Mouse (Mus musculus) left cerebral cortex, postnatal 36 days (tissue): ENCODE measurements at regions not wholly inside any gene's neighbourhood (a gene's known extent, or its start where the extent isn't known, plus 50 kb on each side); places are given as distances from the start of the nearest gene placed in this dataset.
"Not testable (repeated sequence)": the region's sequence is repeated elsewhere in the genome, so short reads cannot be mapped to it uniquely, and the experiment has no call there.

Source experiments
- DNase-seq, 2 experiments: peaks; one replicate each; pipeline ENCODE4 v3.0.0; 2021 to 2022; ENCODE audit warnings: low spot score in 2 of 2, mixed read lengths in 1 of 2
- intact Hi-C: fragments of 180-260 bp; cut with DNase I; formaldehyde crosslinking; loops from one replicate; pipeline ENCODE4 v1.15.1; 2025

GRCm38 (mm10) chr12:93812963-93813733 is 1878.9 kb upstream of the Flrt2 start:
- no peak for DNase-seq

GRCm38 (mm10) chr12:93850944-93851520 is 1841.0 kb upstream of the Flrt2 start:
- DNase-seq: no peak
- intact Hi-C loops: no loop called here

More at GRCm38 (mm10) chr12:93812963-93813733, 1878.9 kb upstream of the Flrt2 start:
- intact Hi-C loops: no loop called here

- DNase-seq: no peak
- intact Hi-C loops: no loop called here
Measured at GRCm38 (mm10) chr12:93851660-93852059, 1840.4 kb upstream of the Flrt2 start.

GRCm38 (mm10) chr12:93885946-93886345 is 1806.1 kb upstream of the Flrt2 start:
- intact Hi-C loops: no loop called here
- no peak for DNase-seq

- no peak for DNase-seq
- intact Hi-C loops: no loop called here
Measured at GRCm38 (mm10) chr12:93890109-93890508, 1801.9 kb upstream of the Flrt2 start.

- intact Hi-C loops, DNase-seq: not testable (repeated sequence)
Measured at GRCm38 (mm10) chr12:93928541-93929238, 1763.3 kb upstream of the Flrt2 start.

GRCm38 (mm10) chr12:93929239-93929563 is 1762.8 kb upstream of the Flrt2 start:
- intact Hi-C loops, DNase-seq: not testable (repeated sequence)

GRCm38 (mm10) chr12:93930242-93930641 is 1761.8 kb upstream of the Flrt2 start:
- intact Hi-C loops, DNase-seq: not testable (repeated sequence)

- no peak for DNase-seq
- intact Hi-C loops: no loop called here
Measured at GRCm38 (mm10) chr12:93960869-93961268, 1731.2 kb upstream of the Flrt2 start.

GRCm38 (mm10) chr12:93981307-93981706 is 1710.7 kb upstream of the Flrt2 start:
- no peak for DNase-seq
- intact Hi-C loops: no loop called here

GRCm38 (mm10) chr12:93991531-93991930 is 1700.5 kb upstream of the Flrt2 start:
- intact Hi-C loops: no loop called here
- no peak for DNase-seq

GRCm38 (mm10) chr12:93993875-93994274 is 1698.2 kb upstream of the Flrt2 start:
- DNase-seq: no peak
- intact Hi-C loops: no loop called here

- intact Hi-C loops: no loop called here
Measured at GRCm38 (mm10) chr12:94015946-94016345, 1676.1 kb upstream of the Flrt2 start.

GRCm38 (mm10) chr12:94031364-94031763 is 1660.7 kb upstream of the Flrt2 start:
- intact Hi-C loops: no loop called here
- no peak for DNase-seq

More at GRCm38 (mm10) chr12:94015946-94016345, 1676.1 kb upstream of the Flrt2 start:
- DNase-seq: no peak

GRCm38 (mm10) chr12:94047972-94048371 is 1644.1 kb upstream of the Flrt2 start:
- no peak for DNase-seq
- intact Hi-C loops: no loop called here

- intact Hi-C loops: no loop called here
Measured at GRCm38 (mm10) chr12:94057767-94058166, 1634.3 kb upstream of the Flrt2 start.

GRCm38 (mm10) chr12:94059641-94060040 is 1632.4 kb upstream of the Flrt2 start:
- DNase-seq: no peak
- intact Hi-C loops: no loop called here

More at GRCm38 (mm10) chr12:94057767-94058166, 1634.3 kb upstream of the Flrt2 start:
- peak in 1 of 2 experiments; percentile 4 for DNase-seq

GRCm38 (mm10) chr12:94060336-94060735 is 1631.7 kb upstream of the Flrt2 start:
- DNase-seq: no peak
- intact Hi-C loops: no loop called here

GRCm38 (mm10) chr12:94066444-94067152 is 1625.4 kb upstream of the Flrt2 start:
- DNase-seq: no peak
- intact Hi-C loops: no loop called here

GRCm38 (mm10) chr12:94070940-94071505 is 1621.0 kb upstream of the Flrt2 start:
- intact Hi-C loops: no loop called here
- no peak for DNase-seq
